Comparison of ENCODE assay signal across 24 mouse cellular contexts in the genomic region with DNA sequence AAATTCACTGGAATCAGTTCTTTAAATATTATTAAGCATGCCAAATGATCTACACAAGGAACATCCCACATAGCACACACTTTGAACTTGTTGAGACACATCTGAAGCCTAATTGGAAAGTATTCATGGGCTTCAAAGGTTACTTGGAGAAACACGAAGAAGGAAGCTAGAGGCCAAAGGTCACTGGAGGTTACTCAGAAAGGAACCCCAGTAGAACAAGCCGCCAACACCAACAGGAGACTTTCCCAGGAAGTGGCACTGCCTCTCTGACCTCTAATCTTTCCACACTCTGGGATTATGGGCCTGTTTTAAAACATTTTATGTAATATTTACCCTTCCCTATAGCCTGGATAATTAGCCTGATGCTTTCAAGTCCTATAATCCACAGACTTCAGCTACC.
A peak's percentile ranks its signal among the peaks of the same experiment; 100 is the strongest.
DNase-seq lines count a peak whose midpoint lies in the region; ATAC-seq lines count a peak whose summit lies in the region.
"Had no signal": no experiment of that assay in that cellular context is flagged by ENCODE, and none has a peak within 500 bp of the region (broad histone marks: within the 10 kb centered on the region; RNA-seq: fewer than 3 reads in every experiment).

No protein-coding gene starts in this region.

- no peak overlapping the region for H3K4me2 ChIP-seq in kidney, embryonic 15.5 days
- H3K4me2 ChIP-seq: heart, embryonic 13.5 days; hindbrain, embryonic 12.5 days; limb, embryonic 15.5 days; liver, embryonic 15.5 days; neural tube, embryonic 15.5 days had no signal

- H3K4me1 ChIP-seq in kidney, embryonic 15.5 days: peaks cover 14% of the 10 kb centered on the region; the same call in 1 of the 2 replicates
- peaks cover 4% of the 10 kb centered on the region; the same call in 1 of the 2 replicates for H3K4me1 ChIP-seq in forebrain, embryonic 10.5 days
- H3K4me1 ChIP-seq: liver, embryonic 15.5 days had no signal

- H3K36me3 ChIP-seq in kidney, embryonic 15.5 days: peaks cover 8% of the 10 kb centered on the region; the same call in 1 of the 2 replicates
- H3K36me3 ChIP-seq in forebrain, embryonic 10.5 days (replicated peaks): peaks cover 25% of the 10 kb centered on the region
- H3K36me3 ChIP-seq: hindbrain, embryonic 12.5 days had no signal

- no peaks in the 10 kb centered on the region for H3K27me3 ChIP-seq in kidney, embryonic 15.5 days
- no peaks in the 10 kb centered on the region for H3K27me3 ChIP-seq in forebrain, embryonic 10.5 days (ENCODE audit: poor library complexity, severe bottlenecking)
- H3K27me3 ChIP-seq: heart, embryonic 13.5 days; hindbrain, embryonic 12.5 days; limb, embryonic 15.5 days; liver, embryonic 15.5 days; neural tube, embryonic 15.5 days had no signal

- DNase-seq in kidney, adult 8-10 months: peak; percentile 51 to 57
- DNase-seq in adipocyte (ENCODE audit: low spot score): peak; percentile 10
- DNase-seq in embryo, embryonic 9.5 days (ENCODE audit: extremely low spot score): peak; percentile 22
- DNase-seq in kidney, postnatal 36 days: peak; percentile 60 to 70
- DNase-seq in forebrain, embryonic 10.5 days (ENCODE audit: extremely low spot score, low spot score): no peak
- DNase-seq: cerebellum, adult 9-11 months; forebrain, postnatal 0 days; gastrocnemius, postnatal 25 days; heart, adult 2 months; heart, postnatal 14 days; left cerebral cortex, postnatal 4 days; right cerebral cortex, adult 18-20 months; right cerebral cortex, postnatal 4 days; thymus, adult 18-20 months; thymus, postnatal 4 days had no signal

- 43% methylated on average over 2 of the region's 2 CpGs for WGBS in kidney, embryonic 15.5 days
- 46% methylated on average over 2 of the region's 2 CpGs for WGBS in forebrain, embryonic 10.5 days

- no peaks in the 10 kb centered on the region for H3K9me3 ChIP-seq in kidney, embryonic 15.5 days (replicated peaks)
- no peaks in the 10 kb centered on the region for H3K9me3 ChIP-seq in forebrain, embryonic 10.5 days
- H3K9me3 ChIP-seq: heart, embryonic 13.5 days; hindbrain, embryonic 12.5 days; limb, embryonic 15.5 days; liver, embryonic 15.5 days; midbrain, embryonic 10.5 days; neural tube, embryonic 15.5 days had no signal

- H3K9ac ChIP-seq in kidney, embryonic 15.5 days: no peak overlapping the region
- H3K9ac ChIP-seq: forebrain, postnatal 0 days; heart, embryonic 13.5 days; hindbrain, embryonic 12.5 days; limb, embryonic 15.5 days; liver, embryonic 15.5 days; neural tube, embryonic 15.5 days had no signal

- ATAC-seq in kidney, embryonic 15.5 days (replicated peaks; ENCODE audit: low FRiP score): no peak
- ATAC-seq in erythroid progenitor cell, adult 5-6 weeks (replicated peaks; ENCODE audit: low FRiP score, poor library complexity, severe bottlenecking): no peak
- ATAC-seq: CD4-positive, CD25-positive, alpha-beta regulatory T cell, adult 4 months; forebrain, postnatal 0 days had no signal

- no peak overlapping the region for H3K27ac ChIP-seq in kidney, embryonic 15.5 days
- no peak overlapping the region for H3K27ac ChIP-seq in forebrain, embryonic 10.5 days
- H3K27ac ChIP-seq: heart, adult 2 months; heart, embryonic 13.5 days; hindbrain, embryonic 12.5 days; limb, embryonic 15.5 days; liver, embryonic 15.5 days; midbrain, embryonic 10.5 days; neural tube, embryonic 15.5 days had no signal

- no peak overlapping the region for H3K4me3 ChIP-seq in kidney, embryonic 15.5 days (replicated peaks)
- no peak overlapping the region for H3K4me3 ChIP-seq in forebrain, embryonic 10.5 days
- H3K4me3 ChIP-seq: heart, adult 2 months; heart, embryonic 13.5 days; hindbrain, embryonic 12.5 days; limb, embryonic 15.5 days; liver, embryonic 15.5 days; midbrain, embryonic 10.5 days; neural tube, embryonic 15.5 days had no signal
